Mouse (Mus musculus) adrenal gland, adult 8-10 months (tissue): ENCODE results near the gene Vstm2l. TPM values are rescaled to one million over a fixed set of nuclear protein-coding genes. Genes with fewer than 3 reads are reported as not detected.

Source experiments
- total RNA-seq, 4 experiments: library from RNA; stranded (reverse); gene quantifications; 2 replicates each; pipeline ENCODE4 v1.2.4; 2022

The Vstm2l gene
- total RNA-seq, 4 experiments from 2014 or later: 1.5 to 4.5 (median 2.4) TPM

Other genes starting within 250 kb of the Vstm2l start
- gene Ctnnbl1, start 177.3 kb upstream of the Vstm2l start, total RNA-seq: 10 to 100 TPM; 16.6 to 28.6 (median 21.0) TPM
- 10 to 100 TPM; 19.0 to 28.8 (median 26.1) TPM for gene Tti1, start 113.8 kb downstream of the Vstm2l start, total RNA-seq
- 10 to 100 TPM; 32.9 to 45.6 (median 40.1) TPM for gene Rprd1b, start 113.8 kb downstream of the Vstm2l start, total RNA-seq
- gene Tgm2, start 231.8 kb downstream of the Vstm2l start, total RNA-seq: 10 to 100 TPM; 58.1 to 75.3 (median 62.3) TPM